Mouse (Mus musculus) neural tube, embryonic 14.5 days (tissue): ENCODE data around the gene Sox30. TPM values are rescaled to one million over a fixed set of nuclear protein-coding genes. Genes with fewer than 3 reads are reported as not detected.
A peak's percentile ranks its signal among the peaks of the same experiment; 100 is the strongest.
"Not testable (repeated sequence)": the region's sequence is repeated elsewhere in the genome, so short reads cannot be mapped to it uniquely, and the experiment has no call there.

Source experiments
- ATAC-seq: fragments of 200-750 bp; cut with Nextera tagmentation; 2 replicates; pipeline ENCODE4 v1.8.0; 2017; ENCODE audit warnings: low read depth, mild to moderate bottlenecking, moderate TSS enrichment, moderate library complexity
- H3K27ac ChIP-seq: fragments of 300-500 bp; sonication (generic); 2 replicates; pipeline ENCODE4 v1.5.1; 2014; ENCODE audit warnings: low read depth, mild to moderate bottlenecking, control low read depth, low read length, moderate library complexity, mixed read lengths
- H3K27me3 ChIP-seq: fragments of 300-500 bp; sonication (generic); 2 replicates; pipeline ENCODE4 v1.6.1; 2014; ENCODE audit warnings: low read length; ENCODE audit not compliant: control insufficient read depth, insufficient read depth
- H3K36me3 ChIP-seq: fragments of 300-500 bp; sonication (generic); 2 replicates; pipeline ENCODE4 v1.6.1; 2014; ENCODE audit warnings: low read length, mixed read lengths; ENCODE audit not compliant: control insufficient read depth, insufficient read depth
- H3K4me1 ChIP-seq: fragments of 300-500 bp; sonication (generic); 2 replicates; pipeline ENCODE4 v1.6.1; 2014; ENCODE audit warnings: low read length; ENCODE audit not compliant: control insufficient read depth, insufficient read depth
- H3K4me2 ChIP-seq: fragments of 300-500 bp; sonication (generic); 2 replicates; pipeline ENCODE4 v1.6.1; 2014; ENCODE audit warnings: mild to moderate bottlenecking, low read depth, low read length, control low read depth
- H3K4me3 ChIP-seq: fragments of 300-500 bp; sonication (generic); 2 replicates; pipeline ENCODE4 v1.5.1; 2014; ENCODE audit warnings: low read depth, low read length, control low read depth, mixed read lengths
- H3K9ac ChIP-seq: fragments of 300-500 bp; sonication (generic); replicated peaks from 2 replicates; pipeline ENCODE4 v1.6.1; 2014; ENCODE audit warnings: low read depth, mild to moderate bottlenecking, control low read depth, low read length, mixed read lengths
- H3K9me3 ChIP-seq: fragments of 300-500 bp; sonication (generic); 2 replicates; pipeline ENCODE4 v1.6.1; 2016; ENCODE audit warnings: low read length; ENCODE audit not compliant: control insufficient read depth
- WGBS: fragments of 180-500 bp; shearing (Covaris S2); extraction: QIAGEN DNeasy Blood & Tissue Kit; methylation state at CpG from one replicate; pipeline ENCODE4 v1.1.7; 2014; 5-methylcytosine and 5-hydroxymethylcytosine counted together
- polyA plus RNA-seq: library from polyadenylated mRNA; unstranded; fragments of >200 nt; fragmentation: Nextera tagmentation; extraction: Ambion mirVana; gene quantifications from 2 replicates; pipeline ENCODE4 v1.2.1, GENCODE M21; 2014

Gene Sox30
- polyA plus RNA-seq, 1 experiment from 2014 or later, result 0.11 TPM

DNA sequence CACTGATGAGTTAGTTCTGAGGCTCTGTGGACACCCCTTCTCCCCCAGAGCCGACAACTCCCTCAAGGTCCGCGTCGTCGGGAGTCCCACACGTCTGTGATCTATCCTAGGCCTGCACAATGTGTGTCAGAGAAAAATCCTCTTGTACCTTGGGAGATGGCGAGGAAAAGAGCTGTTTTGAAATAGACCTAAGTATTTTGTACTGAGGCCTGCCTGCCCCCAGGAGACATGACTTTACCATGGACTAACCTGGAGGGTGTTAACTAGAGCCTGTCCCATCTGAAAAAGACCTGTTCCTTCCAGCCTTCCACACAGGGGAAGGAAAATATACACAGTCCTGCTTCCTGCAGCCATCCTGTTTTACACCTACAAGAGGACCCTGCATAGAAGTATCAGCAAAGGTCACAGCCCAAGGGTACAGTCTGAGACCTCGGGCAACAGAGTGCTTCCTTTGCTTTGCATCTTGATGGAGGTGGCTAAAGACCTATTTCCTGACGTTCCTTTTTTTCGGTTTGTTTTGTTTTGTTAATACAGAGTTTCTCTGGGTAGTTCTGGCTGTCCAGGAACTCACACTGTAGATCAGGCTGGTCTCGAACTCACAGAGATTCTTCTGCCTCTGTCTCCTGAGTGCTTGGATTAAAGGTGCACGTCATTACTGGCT, 61.6 kb downstream of the Sox30 start:
- WGBS, result 88% methylated on average over 12 of the region's 12 CpGs
- Histone ChIP-seq H3K9me3 (no peaks in the 10 kb centered on the region), H3K9ac (no peak overlapping the region), H3K4me1 (no peaks in the 10 kb centered on the region), H3K36me3 (no peaks in the 10 kb centered on the region), H3K4me3 (no peak overlapping the region), H3K27me3 (no peaks in the 10 kb centered on the region), H3K27ac (no peak overlapping the region), H3K4me2 (no peak overlapping the region)
- ATAC-seq, result no peak

DNA sequence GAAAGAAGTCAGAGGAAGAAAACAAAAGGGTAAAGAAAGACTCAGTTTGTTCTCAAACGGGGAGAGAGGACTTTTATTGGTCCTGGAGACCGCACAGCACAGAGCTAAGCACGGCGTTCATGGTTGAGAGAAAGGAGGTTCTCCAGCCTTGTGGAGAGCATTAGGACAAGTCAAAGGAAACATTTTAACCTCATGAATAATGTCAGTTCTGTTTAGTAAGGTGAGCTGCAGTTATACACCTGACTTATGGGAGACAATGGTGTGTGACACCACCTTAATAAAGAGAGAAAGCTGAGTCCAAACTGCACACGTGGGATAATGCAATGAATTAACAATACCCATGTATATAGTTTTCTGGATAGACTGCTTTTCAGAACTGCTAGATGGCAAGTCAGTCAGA, 64.7 kb downstream of the Sox30 start:
- Histone ChIP-seq H3K9me3 (no peaks in the 10 kb centered on the region), H3K27me3 (no peaks in the 10 kb centered on the region), H3K36me3 (no peaks in the 10 kb centered on the region), H3K4me1 (no peaks in the 10 kb centered on the region), H3K9ac (no peak overlapping the region), H3K4me2 (no peak overlapping the region), H3K27ac (no peak overlapping the region), H3K4me3 (no peak overlapping the region)
- WGBS, result 88% methylated on average over 5 of the region's 5 CpGs
- ATAC-seq, result no peak

DNA sequence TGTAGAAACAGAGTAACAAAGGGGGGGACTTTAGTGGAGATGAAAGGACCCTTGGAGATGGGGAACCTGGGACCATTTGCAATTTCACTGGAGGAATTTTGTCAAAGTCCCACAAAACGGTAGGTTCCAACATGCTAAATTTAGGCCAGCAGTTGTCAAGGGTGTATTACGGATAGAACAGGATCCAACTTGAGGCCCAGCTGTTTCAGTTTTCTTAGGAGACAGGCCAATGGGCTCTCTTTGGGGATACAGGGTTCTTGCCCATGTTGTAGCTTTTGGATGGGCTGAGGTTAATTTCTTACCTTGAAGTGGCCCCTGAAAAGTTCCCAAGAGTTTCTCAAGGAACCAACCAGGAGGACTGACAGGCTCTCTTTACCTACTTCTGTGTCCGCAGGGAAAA, 67.2 kb downstream of the Sox30 start:
- Histone ChIP-seq H3K9me3 (no peaks in the 10 kb centered on the region), H3K4me3 (no peak overlapping the region), H3K9ac (no peak overlapping the region), H3K36me3 (no peaks in the 10 kb centered on the region), H3K4me2 (no peak overlapping the region), H3K27ac (no peak overlapping the region), H3K27me3 (no peaks in the 10 kb centered on the region), H3K4me1 (no peaks in the 10 kb centered on the region)
- no peak for ATAC-seq
- 94% methylated on average over 3 of the region's 3 CpGs for whole genome bisulfite sequencing

DNA sequence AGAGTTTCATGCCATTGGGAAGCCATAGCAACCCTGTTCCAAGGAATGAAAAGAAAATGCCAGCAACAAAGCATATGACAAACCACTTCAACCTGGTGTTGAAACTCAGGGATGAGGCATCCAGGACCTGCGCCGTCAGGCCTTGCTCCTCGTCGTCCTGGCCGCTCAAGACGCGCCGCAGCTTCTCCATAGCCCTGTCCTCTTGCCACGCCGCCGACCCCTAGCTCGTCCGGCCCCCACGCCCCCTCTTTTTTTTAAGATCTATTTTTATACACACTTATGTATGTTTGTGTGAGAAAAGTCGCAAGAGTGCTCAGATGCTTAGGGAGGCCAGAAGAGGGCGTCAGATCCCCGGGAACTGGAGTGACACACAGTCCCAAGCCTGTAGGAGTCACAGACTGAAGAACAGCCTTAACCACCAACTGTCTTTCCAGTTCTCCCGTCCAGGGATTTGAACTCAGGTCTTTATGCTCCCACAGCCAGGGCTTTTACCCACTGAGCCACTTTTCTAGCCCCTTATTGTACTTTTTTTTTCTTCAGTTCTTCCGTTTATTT, 72.1 kb downstream of the Sox30 start, which contains the start of gene Gm12166:
Gm12166 (minus strand) TSS at position 217 of the 555 bp plus-strand sequence.
- not testable (repeated sequence) for H3K9ac ChIP-seq, H3K4me3 ChIP-seq, H3K4me1 ChIP-seq, H3K36me3 ChIP-seq, H3K27me3 ChIP-seq, H3K4me2 ChIP-seq, ATAC-seq, H3K9me3 ChIP-seq, H3K27ac ChIP-seq
- 28% methylated on average over 19 of the region's 19 CpGs for WGBS

DNA sequence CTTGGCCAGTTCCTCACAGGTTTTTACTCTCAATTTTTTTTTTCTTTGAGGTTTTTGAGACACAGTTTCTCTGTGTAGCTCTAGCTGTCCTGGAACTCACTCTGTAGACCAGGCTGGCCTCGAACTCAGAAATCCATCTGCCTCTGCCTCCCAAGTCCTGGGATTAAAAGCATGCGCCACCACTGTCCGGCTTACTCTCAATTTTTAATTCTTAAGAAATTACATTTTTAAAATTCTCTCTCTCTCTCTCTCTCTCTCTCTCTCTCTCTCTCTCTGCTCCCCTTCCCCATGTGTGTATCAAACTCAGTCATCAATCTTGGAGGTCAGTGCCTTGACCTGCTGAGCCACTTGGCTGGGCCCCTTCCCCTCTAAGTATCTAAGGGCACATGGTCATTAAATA, 73.3 kb downstream of the Sox30 start:
- ATAC-seq, H3K4me2 ChIP-seq, H3K27ac ChIP-seq, H3K9me3 ChIP-seq, H3K4me3 ChIP-seq, H3K9ac ChIP-seq, H3K36me3 ChIP-seq, H3K27me3 ChIP-seq, H3K4me1 ChIP-seq: not testable (repeated sequence)
- 96% methylated on average over 3 of the region's 3 CpGs for WGBS

DNA sequence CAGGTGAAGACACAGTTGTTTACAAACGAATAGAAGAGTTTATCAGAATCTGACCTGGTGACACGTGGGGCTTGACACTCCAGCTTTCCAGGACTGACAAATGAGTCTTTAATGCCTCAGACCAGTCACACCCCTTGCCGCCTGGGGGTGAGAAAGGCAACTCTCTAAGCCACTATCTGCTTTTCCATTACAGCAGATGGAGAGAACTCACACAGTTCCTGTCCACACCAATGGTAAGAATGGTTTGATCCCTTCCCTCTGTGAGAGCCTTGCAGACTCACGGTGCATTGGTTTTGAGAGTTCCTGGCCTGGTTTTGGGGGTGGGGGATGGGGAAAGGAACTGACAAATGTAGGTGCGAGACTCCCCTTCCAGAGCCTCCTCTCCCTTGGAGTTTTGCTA, 74.2 kb downstream of the Sox30 start:
- Histone ChIP-seq H3K4me2 (no peak overlapping the region), H3K27me3 (no peaks in the 10 kb centered on the region), H3K4me3 (no peak overlapping the region), H3K9ac (no peak overlapping the region), H3K27ac (no peak overlapping the region), H3K36me3 (no peaks in the 10 kb centered on the region), H3K4me1 (no peaks in the 10 kb centered on the region; the same call in 1 of the 2 replicates), H3K9me3 (no peaks in the 10 kb centered on the region)
- 55% methylated on average over 5 of the region's 5 CpGs for WGBS
- no peak for ATAC-seq

DNA sequence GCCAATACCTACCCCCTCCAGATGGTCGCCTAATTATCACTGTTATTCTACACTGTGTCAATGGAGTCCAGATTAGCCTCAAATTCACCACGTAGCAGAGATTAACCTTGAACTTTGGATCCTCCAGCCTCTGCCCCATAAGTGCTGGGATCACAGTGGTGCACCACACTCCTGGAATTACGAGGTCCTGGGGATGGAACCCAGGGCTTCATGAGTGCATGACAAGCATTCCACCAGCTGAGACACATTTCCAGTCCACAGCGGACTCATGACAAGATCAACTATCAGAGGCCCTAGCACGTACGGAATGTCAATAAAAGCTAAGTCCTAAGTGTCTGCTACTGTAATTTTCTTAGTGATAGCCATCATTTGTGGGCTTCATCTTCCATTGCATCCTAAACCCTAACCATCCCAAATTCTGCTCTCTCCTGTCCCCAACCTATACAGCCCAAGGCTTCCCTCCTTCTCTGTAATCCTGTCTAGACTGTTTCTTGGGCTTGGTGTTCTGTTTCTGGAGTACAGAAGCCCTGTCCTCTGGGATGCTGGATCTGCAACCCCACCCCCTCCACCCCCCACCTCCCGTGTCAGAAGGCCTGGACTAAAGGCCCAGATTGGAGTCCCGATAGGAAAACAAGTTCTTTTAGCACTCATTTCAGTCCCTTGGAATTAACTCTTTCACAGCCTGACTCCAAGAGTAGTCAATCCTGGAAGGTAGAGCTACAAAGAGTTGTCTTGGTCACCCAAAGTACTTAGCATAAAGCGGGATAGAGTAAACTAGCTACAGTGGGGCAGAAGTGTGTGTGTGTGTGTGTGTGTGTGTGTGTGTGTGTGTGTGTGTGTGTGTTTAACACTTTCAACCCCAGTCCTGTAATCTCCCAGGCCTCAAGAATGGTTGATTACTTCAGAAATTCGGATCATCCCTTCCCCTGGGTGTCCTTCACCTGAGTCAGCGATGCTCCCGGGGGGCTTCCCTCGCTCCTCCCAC, 75.1 kb downstream of the Sox30 start:
- Histone ChIP-seq H3K27me3 (no peaks in the 10 kb centered on the region), H3K4me1 (no peaks in the 10 kb centered on the region; the same call in 1 of the 2 replicates), H3K4me3 (peak overlapping the region; percentile 54), H3K36me3 (no peaks in the 10 kb centered on the region), H3K9me3 (no peaks in the 10 kb centered on the region), H3K9ac (peak overlapping the region; percentile 62), H3K4me2 (peak overlapping the region; percentile 59), H3K27ac (peak overlapping the region; percentile 85)
- peak; percentile 39 for ATAC-seq
- WGBS, result 22% methylated on average over 12 of the region's 13 CpGs

DNA sequence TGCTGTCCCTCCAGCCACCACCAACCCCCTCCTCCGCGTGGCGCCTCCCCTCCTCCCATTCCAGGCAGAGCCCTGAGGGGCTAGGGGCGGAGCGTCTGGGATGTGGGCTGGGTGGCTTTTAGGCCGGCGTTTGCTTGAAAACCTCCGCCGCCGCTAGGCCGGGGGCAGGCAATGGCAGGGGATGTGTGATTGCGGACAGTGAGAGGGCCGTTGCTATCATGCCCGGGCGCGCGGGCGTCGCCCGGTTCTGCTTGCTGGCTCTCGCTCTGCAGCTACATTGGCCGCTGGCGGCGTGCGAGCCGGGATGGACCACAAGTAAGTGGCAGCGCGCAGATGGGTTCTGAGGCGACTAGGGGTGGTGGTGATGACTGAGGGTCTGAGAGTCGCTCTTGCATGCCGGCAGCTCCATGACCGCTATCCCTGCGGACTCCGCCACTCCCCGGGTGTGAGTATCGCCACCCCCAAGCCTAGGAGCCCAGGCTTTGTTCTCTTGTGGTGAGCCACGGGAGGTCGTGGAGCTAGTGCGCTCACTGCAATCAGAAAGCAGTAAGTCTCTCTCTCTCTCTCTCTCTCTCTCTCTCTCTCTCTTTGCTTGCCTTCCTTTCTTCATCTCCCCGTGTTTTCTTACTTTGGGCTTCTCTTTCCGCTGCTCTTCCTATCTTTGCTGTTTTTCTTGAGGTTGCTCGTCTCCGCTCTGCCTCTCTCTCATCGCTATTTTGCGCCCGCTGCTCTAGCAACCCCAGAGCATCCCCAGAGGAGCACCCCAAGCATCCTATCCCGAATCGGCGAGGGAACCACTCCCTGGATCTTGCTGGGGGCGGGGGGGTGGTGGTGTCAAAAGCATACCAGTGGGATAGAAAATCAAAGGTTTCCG, 76.0 kb downstream of the Sox30 start, which contains the start of gene Adam19:
Adam19 (plus strand) TSS at position 97 of the 874 bp plus-strand sequence.
- under 1% methylated on average over 49 of the region's 51 CpGs for WGBS
- H3K9me3 ChIP-seq, result no peaks in the 10 kb centered on the region
- peak within 1 kb of the TSS; percentile 54 for H3K4me3 ChIP-seq
- H3K9ac ChIP-seq, result peak within 1 kb of the TSS; percentile 62
- H3K27ac ChIP-seq, result peak within 1 kb of the TSS; percentile 85
- no peaks in the 10 kb centered on the region; the same call in 1 of the 2 replicates for H3K4me1 ChIP-seq
- H3K27me3 ChIP-seq, result no peaks in the 10 kb centered on the region
- H3K36me3 ChIP-seq, result no peaks in the 10 kb centered on the region
- peak; percentile 89 for ATAC-seq
- H3K4me2 ChIP-seq, result peak within 1 kb of the TSS; percentile 59
